Mouse (Mus musculus): Measurements from ENCODE around the gene Sh3bgrl2.

DNA sequence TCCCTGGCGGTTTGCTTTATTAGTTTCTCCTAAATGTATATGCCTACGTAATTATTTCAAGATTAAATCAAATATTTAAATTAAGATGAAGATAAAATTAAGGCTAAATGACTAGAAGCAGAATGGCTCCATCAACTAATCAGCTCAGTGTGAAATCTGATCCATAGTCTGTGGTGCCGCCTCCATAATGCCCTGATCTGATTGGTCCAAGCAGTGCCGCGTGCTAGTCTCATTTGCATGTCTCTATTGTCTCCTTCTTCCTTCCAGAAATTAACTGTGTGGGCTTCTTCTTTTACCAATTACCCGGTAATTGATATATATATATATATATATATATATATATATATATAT, 109.5 kb downstream of the Sh3bgrl2 start:
- TF ChIP-seq ZNF384 (IDR thresholded peaks at IDR 0.05; ENCODE audit: low read depth, low read length), result no peak
- no peak for TF ChIP-seq ZC3H11A (IDR thresholded peaks at IDR 0.05; ENCODE audit: borderline replicate concordance, low read depth, low read length)
